Mouse (Mus musculus) CH12.LX (cell line): ENCODE results near the gene Sumo2. TPM values are rescaled to one million over a fixed set of nuclear protein-coding genes. Genes with fewer than 3 reads are reported as not detected.

Experiments used
- DNase-seq: peaks from one replicate; pipeline ENCODE4 v3.0.0-alpha.2; 2013; ENCODE audit errors: extremely low read depth
- H3K27ac ChIP-seq: 2 replicates; pipeline ENCODE4 v1.5.1; 2012; ENCODE audit warnings: low read depth, mild to moderate bottlenecking, control low read depth, moderate library complexity; ENCODE audit not compliant: insufficient read depth
- H3K27me3 ChIP-seq: replicated peaks from 2 replicates; pipeline ENCODE3; 2012; ENCODE audit warnings: inconsistent platforms
- H3K36me3 ChIP-seq, 2 experiments: replicated peaks in 1 of 2; 2 replicates each; pipeline versions ENCODE3 to v1.6.1; 2012; ENCODE audit warnings: inconsistent platforms in 1 of 2, low read length in 1 of 2, mild to moderate bottlenecking in 1 of 2, mixed read lengths in 1 of 2, moderate library complexity in 1 of 2; ENCODE audit not compliant: control insufficient read depth in 1 of 2, insufficient read depth in 1 of 2
- H3K4me1 ChIP-seq, 2 experiments: 2 replicates each; pipeline ENCODE4 v1.6.1; 2012; ENCODE audit warnings: inconsistent platforms in 1 of 2, moderate library complexity in 1 of 2; ENCODE audit not compliant: insufficient read depth in 2 of 2, control insufficient read depth in 1 of 2
- H3K4me2 ChIP-seq: 2 replicates; pipeline ENCODE4 v1.6.1; 2012; ENCODE audit warnings: low read depth, mild to moderate bottlenecking, control low read depth; ENCODE audit not compliant: poor library complexity, insufficient read depth, severe bottlenecking
- H3K4me3 ChIP-seq, 3 experiments: fragments of 150-350 bp in 1 of 3; sonication (generic) in 1 of 3; replicated peaks in 1 of 3; 2 replicates each; pipeline versions ENCODE3 to v1.5.1; 2011 to 2012; ENCODE audit warnings: low read depth in 2 of 3, low read length in 2 of 3, mild to moderate bottlenecking in 2 of 3, moderate library complexity in 2 of 3, control low read depth in 1 of 3, improper control_type of control experiment in 1 of 3, inconsistent platforms in 1 of 3, mixed read lengths in 1 of 3; ENCODE audit not compliant: poor library complexity in 1 of 3
- H3K79me2 ChIP-seq: replicated peaks from 2 replicates; pipeline ENCODE4 v1.6.1; 2012; ENCODE audit warnings: mild to moderate bottlenecking, moderate library complexity; ENCODE audit not compliant: control insufficient read depth, poor library complexity, insufficient read depth, severe bottlenecking; ENCODE audit errors: extremely low read depth
- H3K9ac ChIP-seq: 2 replicates; pipeline ENCODE4 v1.6.1; 2012; ENCODE audit warnings: low read depth, mild to moderate bottlenecking, control low read depth, moderate library complexity; ENCODE audit not compliant: insufficient read depth
- H3K9me3 ChIP-seq: replicated peaks from 2 replicates; pipeline ENCODE3; 2012; ENCODE audit warnings: low read length, inconsistent platforms, mixed read lengths
- CTCF ChIP-seq, 2 experiments: IDR thresholded peaks in 1 of 2; conservative IDR thresholded peaks in 1 of 2; 2 replicates each; pipeline ENCODE4 v1.5.1; 2011 to 2012; ENCODE audit warnings: low read depth in 2 of 2, low read length in 2 of 2, improper control_type of control experiment in 1 of 2, inconsistent platforms in 1 of 2, mild to moderate bottlenecking in 1 of 2, moderate library complexity in 1 of 2
- E2F4 ChIP-seq: IDR thresholded peaks from 2 replicates; pipeline ENCODE4 v1.6.1; 2011; ENCODE audit warnings: low read depth, low read length, improper control_type of control experiment; ENCODE audit not compliant: insufficient replicate concordance
- EP300 ChIP-seq: IDR thresholded peaks from 2 replicates; pipeline ENCODE4 v1.6.1; 2011; ENCODE audit warnings: low read length, improper control_type of control experiment
- GABPA ChIP-seq: IDR thresholded peaks from 2 replicates; pipeline ENCODE4 v1.6.1; 2012; ENCODE audit warnings: low read depth, low read length, improper control_type of control experiment, inconsistent platforms; ENCODE audit not compliant: insufficient replicate concordance
- IRF4 ChIP-seq: IDR thresholded peaks from 2 replicates; pipeline ENCODE4 v1.6.1; 2014; ENCODE audit warnings: low read depth, mild to moderate bottlenecking, inconsistent platforms, low read length, improper control_type of control experiment
- NRF1 ChIP-seq: IDR thresholded peaks from 2 replicates; pipeline ENCODE4 v1.6.1; 2014; ENCODE audit warnings: low read depth, mild to moderate bottlenecking, inconsistent platforms, low read length, improper control_type of control experiment, moderate library complexity
- POLR2A ChIP-seq: IDR thresholded peaks from 2 replicates; pipeline ENCODE4 v1.6.1; 2011; ENCODE audit warnings: low read depth, mild to moderate bottlenecking, improper control_type of control experiment, low read length
- POLR2AphosphoS2 ChIP-seq: IDR thresholded peaks from 2 replicates; pipeline ENCODE4 v1.6.1; 2011; ENCODE audit warnings: low read depth, low read length, improper control_type of control experiment
- RCOR1 ChIP-seq: conservative IDR thresholded peaks from 2 replicates; pipeline ENCODE4 v1.6.1; 2012; ENCODE audit warnings: low read depth, mild to moderate bottlenecking, inconsistent platforms, low read length, improper control_type of control experiment
- SIN3A ChIP-seq: IDR thresholded peaks from 2 replicates; pipeline ENCODE4 v1.6.1; 2012; ENCODE audit warnings: low read length, improper control_type of control experiment, inconsistent platforms
- SMC3 ChIP-seq: IDR thresholded peaks from 2 replicates; pipeline ENCODE4 v1.6.1; 2011; ENCODE audit warnings: low read depth, low read length, improper control_type of control experiment
- UBTF ChIP-seq: IDR thresholded peaks from 2 replicates; pipeline ENCODE4 v1.6.1; 2012; ENCODE audit warnings: low read depth, mild to moderate bottlenecking, inconsistent platforms, low read length, improper control_type of control experiment, moderate library complexity
- USF2 ChIP-seq: conservative IDR thresholded peaks from 2 replicates; pipeline ENCODE4 v1.6.1; 2011; ENCODE audit warnings: low read depth, low read length, improper control_type of control experiment
- ZC3H11A ChIP-seq: IDR thresholded peaks from 2 replicates; pipeline ENCODE4 v1.6.1; 2012; ENCODE audit warnings: low read depth, mild to moderate bottlenecking, inconsistent platforms, low read length, improper control_type of control experiment
- dilution Hi-C: fragments of 300-500 bp; cut with MboI; formaldehyde crosslinking; loops from 2 replicates; pipeline ENCODE4 v1.14.3; 2020; ENCODE audit warnings: low sequenced_read_pairs; ENCODE audit not compliant: extremely low pct_unique_long_range_greater_than_20kb, extremely low pct_ligation_motif_present
- in situ Hi-C: fragments of 300-500 bp; cut with MboI; formaldehyde crosslinking; loops from 3 replicates; pipeline ENCODE4 v1.14.3; 2019; ENCODE audit warnings: low sequenced_read_pairs, low pct_ligation_motif_present, low pct_unique_long_range_greater_than_20kb, mixed read lengths
- polyA plus RNA-seq: library from polyadenylated mRNA; unstranded; fragments of >175 nt; gene quantifications from 2 replicates; pipeline ENCODE4 v1.2.1, GENCODE M21; 2012; ENCODE audit warnings: low read depth; ENCODE audit not compliant: insufficient read length
- total RNA-seq, 2 experiments: library from RNA; depleted of rRNA; stranded (reverse); fragments of 300-350 nt in 1 of 2; fragments of >200 nt in 1 of 2; gene quantifications; 2 replicates each; pipeline ENCODE4 v1.2.3; 2012 to 2014

The Sumo2 gene
- total and polyA plus RNA-seq, 3 experiments: 480 to 1,752 (median 1,020) TPM

DNA sequence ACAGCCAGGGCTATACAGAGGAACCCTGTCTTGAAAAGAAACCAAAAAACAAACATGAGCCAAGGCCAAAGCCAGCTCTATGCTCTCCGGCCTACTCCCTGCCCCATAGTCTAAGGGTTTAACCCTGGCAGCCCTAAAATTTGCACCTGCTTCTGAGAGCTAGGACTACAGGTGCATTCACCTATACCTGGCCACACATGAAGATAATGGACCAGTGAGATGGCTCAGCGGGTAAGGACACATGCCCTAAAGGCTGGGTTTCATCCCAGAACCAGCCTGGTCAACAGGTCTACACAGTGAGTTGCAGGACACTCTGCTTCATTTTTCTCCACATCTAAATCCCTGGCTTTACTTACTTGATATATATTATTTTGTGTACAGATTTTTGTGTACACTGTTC lies 13.8 kb downstream of the Sumo2 start:
- H3K4me1 ChIP-seq: peaks cover 4 to 52% of the 10 kb centered on the region in 2 experiments; a peak in 3 of 4 replicates
- no peak for DNase-seq
- dilution Hi-C loops (no loop called here), in situ Hi-C loops (no loop called here)
- H3K4me2 ChIP-seq: no peak overlapping the region
- no peaks in the 10 kb centered on the region for H3K27me3 ChIP-seq
- TF ChIP-seq POLR2AphosphoS2: 0 out of 2 replicates have a peak, but pooled peaks have one; percentile 67
- TF ChIP-seq NRF1: no peak
- no peak for TF ChIP-seq POLR2A
- no peak for TF ChIP-seq CTCF (conservative IDR thresholded peaks at IDR 0.05 in 1 of 2, IDR thresholded peaks at IDR 0.05 in 1 of 2; ENCODE audit: low read depth in 2 of 2, low read length in 2 of 2)
- no peak for TF ChIP-seq RCOR1
- TF ChIP-seq EP300: no peak
- no peak for TF ChIP-seq UBTF
- H3K9ac ChIP-seq: no peak overlapping the region
- no peaks in the 10 kb centered on the region for H3K9me3 ChIP-seq
- H3K4me3 ChIP-seq: no peak overlapping the region
- H3K27ac ChIP-seq: no peak overlapping the region
- H3K36me3 ChIP-seq: peaks cover 32 to 52% of the 10 kb centered on the region in 2 experiments
- H3K79me2 ChIP-seq: peaks cover 27% of the 10 kb centered on the region

DNA sequence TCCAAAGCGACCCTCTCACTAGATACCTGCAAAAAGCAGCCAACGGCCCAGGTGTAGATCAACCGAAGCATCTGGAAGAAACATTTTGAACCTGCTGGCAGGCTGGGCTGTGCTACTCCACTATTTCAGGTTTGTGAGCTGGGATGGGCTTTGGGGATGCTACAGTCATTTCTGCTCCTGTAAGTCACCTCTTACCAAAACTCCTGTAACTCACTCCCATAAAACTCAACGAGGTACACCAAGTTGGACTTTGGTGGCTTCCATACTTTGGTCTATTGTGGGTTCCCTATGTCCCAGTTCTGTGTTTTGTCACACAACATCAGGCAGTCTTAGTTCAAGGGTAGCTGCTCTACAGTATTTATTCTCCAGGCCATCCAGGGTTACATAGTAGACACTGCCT lies 15.0 kb downstream of the Sumo2 start:
- peaks cover 4 to 46% of the 10 kb centered on the region in 2 experiments; a peak in 3 of 4 replicates for H3K4me1 ChIP-seq
- in situ Hi-C loops (no loop called here), dilution Hi-C loops (no loop called here)
- peaks cover 22 to 41% of the 10 kb centered on the region in 2 experiments for H3K36me3 ChIP-seq
- no peak for DNase-seq
- H3K4me2 ChIP-seq: no peak overlapping the region
- H3K4me3 ChIP-seq: no peak overlapping the region
- no peaks in the 10 kb centered on the region for H3K9me3 ChIP-seq
- H3K27ac ChIP-seq: no peak overlapping the region
- peaks cover 16% of the 10 kb centered on the region for H3K79me2 ChIP-seq
- no peak for TF ChIP-seq SMC3
- TF ChIP-seq EP300: no peak
- peak; percentile 56; the same call in 1 of the 2 replicates for TF ChIP-seq POLR2AphosphoS2
- no peak for TF ChIP-seq IRF4
- no peak overlapping the region for H3K9ac ChIP-seq
- no peaks in the 10 kb centered on the region for H3K27me3 ChIP-seq

DNA sequence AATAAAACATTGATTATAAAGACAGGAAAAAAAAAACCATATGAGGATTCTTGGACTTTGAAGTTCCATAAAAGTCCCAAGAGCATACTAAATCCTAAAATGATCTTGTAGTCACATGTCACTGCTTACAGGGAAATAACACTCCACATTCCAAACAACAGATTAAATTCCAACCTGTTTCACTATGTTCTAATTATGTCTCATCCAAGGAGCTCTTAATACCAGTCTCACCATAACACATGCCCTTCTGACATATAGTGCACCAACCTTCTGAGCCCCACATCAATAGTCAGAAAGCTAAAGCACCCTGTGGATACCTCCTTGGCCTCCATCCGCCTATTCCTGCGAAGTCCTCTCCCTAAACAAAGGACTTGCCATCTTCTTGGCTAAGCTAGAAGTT lies 15.9 kb downstream of the Sumo2 start:
- Histone ChIP-seq H3K27ac (no peak overlapping the region), H3K27me3 (no peaks in the 10 kb centered on the region), H3K9ac (no peak overlapping the region), H3K4me1 (peaks cover 5 to 41% of the 10 kb centered on the region in 2 experiments), H3K79me2 (peaks cover 8% of the 10 kb centered on the region), H3K4me3 (no peak overlapping the region), H3K36me3 (peaks cover 15 to 32% of the 10 kb centered on the region in 2 experiments), H3K4me2 (no peak overlapping the region), H3K9me3 (no peaks in the 10 kb centered on the region)
- in situ Hi-C loops (no loop called here), dilution Hi-C loops (no loop called here)
- DNase-seq: no peak
- TF ChIP-seq POLR2AphosphoS2: no peak
- TF ChIP-seq USF2: no peak
- TF ChIP-seq SIN3A: no peak
- TF ChIP-seq E2F4: no peak
- no peak for TF ChIP-seq GABPA
- TF ChIP-seq ZC3H11A: no peak
